Mouse (Mus musculus) hindbrain, embryonic 11.5 days (tissue): ENCODE measurements around the gene Fblim1. TPM values are rescaled to one million over a fixed set of nuclear protein-coding genes. Genes with fewer than 3 reads are reported as not detected.

Experiments
- ATAC-seq: fragments of 200-750 bp; cut with Nextera tagmentation; 2 replicates; pipeline ENCODE4 v1.8.0; 2017; ENCODE audit warnings: mild to moderate bottlenecking, moderate TSS enrichment, moderate library complexity; ENCODE audit not compliant: low FRiP score
- DNase-seq: peaks from one replicate; pipeline ENCODE4 v3.0.0-alpha.2; 2015; ENCODE audit warnings: low spot score
- H3K27ac ChIP-seq: fragments of 300-500 bp; sonication (generic); 2 replicates; pipeline ENCODE4 v1.5.1; 2014; ENCODE audit warnings: mild to moderate bottlenecking, low read depth, low read length
- H3K27me3 ChIP-seq: fragments of 300-500 bp; sonication (generic); 2 replicates; pipeline ENCODE4 v1.6.1; 2014; ENCODE audit warnings: mild to moderate bottlenecking, low read length, moderate library complexity, mixed read lengths; ENCODE audit not compliant: control insufficient read depth, insufficient read depth
- H3K36me3 ChIP-seq: fragments of 300-500 bp; sonication (generic); 2 replicates; pipeline ENCODE4 v1.6.1; 2014; ENCODE audit warnings: mild to moderate bottlenecking, low read length, moderate library complexity, mixed read lengths; ENCODE audit not compliant: control insufficient read depth, insufficient read depth
- H3K4me1 ChIP-seq: fragments of 300-500 bp; sonication (generic); replicated peaks from 2 replicates; pipeline ENCODE4 v1.6.1; 2014; ENCODE audit warnings: low read length, mixed read lengths; ENCODE audit not compliant: control insufficient read depth, insufficient read depth
- H3K4me2 ChIP-seq: fragments of 300-500 bp; sonication (generic); replicated peaks from 2 replicates; pipeline ENCODE4 v1.6.1; 2014; ENCODE audit warnings: mild to moderate bottlenecking, low read depth, low read length
- H3K4me3 ChIP-seq: fragments of 300-500 bp; sonication (generic); 2 replicates; pipeline ENCODE4 v1.5.1; 2014; ENCODE audit warnings: low read depth, low read length
- H3K9ac ChIP-seq: fragments of 300-500 bp; sonication (generic); 2 replicates; pipeline ENCODE4 v1.6.1; 2014; ENCODE audit warnings: low read depth, low read length
- H3K9me3 ChIP-seq: fragments of 300-500 bp; sonication (generic); 2 replicates; pipeline ENCODE4 v1.6.1; 2016; ENCODE audit warnings: low read length; ENCODE audit not compliant: control insufficient read depth
- WGBS: fragments of 180-500 bp; shearing (Covaris S2); extraction: QIAGEN DNeasy Blood & Tissue Kit; methylation state at CpG from one replicate; pipeline ENCODE4 v1.1.7; 2014; 5-methylcytosine and 5-hydroxymethylcytosine counted together
- polyA plus RNA-seq: library from polyadenylated mRNA; unstranded; fragments of >200 nt; fragmentation: Nextera tagmentation; extraction: Ambion mirVana; gene quantifications from 2 replicates; pipeline ENCODE4 v1.2.1, GENCODE M21; 2014

Fblim1 gene
- polyA plus RNA-seq, 1 experiment from 2014 or later: 31.1 TPM

GRCm38 (mm10) chr4:141623037-141623436 lies 17.1 kb upstream of the Fblim1 start:
- no peaks in the 10 kb centered on the region for H3K9me3 ChIP-seq
- no peak overlapping the region for H3K4me3 ChIP-seq
- WGBS: 90% methylated on average over 11 of the region's 11 CpGs
- H3K36me3 ChIP-seq: peaks cover 4% of the 10 kb centered on the region; the same call in 1 of the 2 replicates
- H3K4me2 ChIP-seq: no peak overlapping the region
- no peak for ATAC-seq
- H3K27me3 ChIP-seq: no peaks in the 10 kb centered on the region
- no peak for DNase-seq
- H3K4me1 ChIP-seq: peaks cover 2% of the 10 kb centered on the region; the same call in 1 of the 2 replicates
- H3K27ac ChIP-seq: no peak overlapping the region
- H3K9ac ChIP-seq: no peak overlapping the region

- Histone ChIP-seq H3K4me1 (peaks cover 2% of the 10 kb centered on the region; the same call in 1 of the 2 replicates), H3K4me2 (no peak overlapping the region), H3K9me3 (no peaks in the 10 kb centered on the region), H3K4me3 (no peak overlapping the region), H3K36me3 (peaks cover 3% of the 10 kb centered on the region; the same call in 1 of the 2 replicates), H3K9ac (no peak overlapping the region), H3K27me3 (no peaks in the 10 kb centered on the region), H3K27ac (no peak overlapping the region)
- ATAC-seq (no peak), DNase-seq (no peak)
- WGBS: 79% methylated on average over 5 of the region's 5 CpGs
Measured at GRCm38 (mm10) chr4:141622580-141622979, 16.7 kb upstream of the Fblim1 start.

DNA sequence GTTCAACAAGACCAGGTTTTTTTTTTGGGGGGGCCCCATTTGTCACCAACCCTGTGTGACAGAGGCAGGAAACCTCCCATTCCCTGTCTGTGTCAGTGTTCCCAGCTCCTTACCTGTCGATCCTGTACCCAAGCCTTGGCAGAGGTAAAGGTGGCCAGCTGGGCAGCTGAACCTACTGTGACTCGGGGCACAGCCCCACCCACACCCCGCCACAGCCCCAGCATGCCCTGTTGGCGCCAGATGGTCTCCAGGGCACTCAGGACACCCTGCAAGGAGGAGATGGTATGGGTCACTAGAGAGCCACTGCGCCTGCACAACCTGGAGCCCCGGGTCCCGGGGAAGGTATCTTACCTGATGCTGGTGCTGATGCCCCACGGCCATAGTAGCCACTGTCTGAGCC lies 16.2 kb upstream of the Fblim1 start:
- Histone ChIP-seq H3K9me3 (no peaks in the 10 kb centered on the region), H3K4me2 (no peak overlapping the region), H3K36me3 (no peaks in the 10 kb centered on the region), H3K4me3 (no peak overlapping the region), H3K27me3 (no peaks in the 10 kb centered on the region), H3K4me1 (peaks cover 2% of the 10 kb centered on the region; the same call in 1 of the 2 replicates), H3K27ac (no peak overlapping the region), H3K9ac (no peak overlapping the region)
- ATAC-seq (no peak), DNase-seq (no peak)
- 83% methylated on average over 8 of the region's 8 CpGs for WGBS

- peaks cover 2% of the 10 kb centered on the region; the same call in 1 of the 2 replicates for H3K4me1 ChIP-seq
- DNase-seq: no peak
- 83% methylated on average over 8 of the region's 8 CpGs for WGBS
Measured at GRCm38 (mm10) chr4:141621297-141621696, 15.4 kb upstream of the Fblim1 start.

GRCm38 (mm10) chr4:141619299-141619883 lies 13.5 kb upstream of the Fblim1 start:
- no peak overlapping the region for H3K9ac ChIP-seq
- WGBS: 88% methylated on average over 9 of the region's 9 CpGs

More at GRCm38 (mm10) chr4:141621297-141621696, 15.4 kb upstream of the Fblim1 start:
- Histone ChIP-seq H3K36me3 (no peaks in the 10 kb centered on the region), H3K9ac (no peak overlapping the region), H3K9me3 (no peaks in the 10 kb centered on the region), H3K4me2 (no peak overlapping the region), H3K4me3 (no peak overlapping the region), H3K27me3 (no peaks in the 10 kb centered on the region), H3K27ac (no peak overlapping the region)
- ATAC-seq: no peak

DNA sequence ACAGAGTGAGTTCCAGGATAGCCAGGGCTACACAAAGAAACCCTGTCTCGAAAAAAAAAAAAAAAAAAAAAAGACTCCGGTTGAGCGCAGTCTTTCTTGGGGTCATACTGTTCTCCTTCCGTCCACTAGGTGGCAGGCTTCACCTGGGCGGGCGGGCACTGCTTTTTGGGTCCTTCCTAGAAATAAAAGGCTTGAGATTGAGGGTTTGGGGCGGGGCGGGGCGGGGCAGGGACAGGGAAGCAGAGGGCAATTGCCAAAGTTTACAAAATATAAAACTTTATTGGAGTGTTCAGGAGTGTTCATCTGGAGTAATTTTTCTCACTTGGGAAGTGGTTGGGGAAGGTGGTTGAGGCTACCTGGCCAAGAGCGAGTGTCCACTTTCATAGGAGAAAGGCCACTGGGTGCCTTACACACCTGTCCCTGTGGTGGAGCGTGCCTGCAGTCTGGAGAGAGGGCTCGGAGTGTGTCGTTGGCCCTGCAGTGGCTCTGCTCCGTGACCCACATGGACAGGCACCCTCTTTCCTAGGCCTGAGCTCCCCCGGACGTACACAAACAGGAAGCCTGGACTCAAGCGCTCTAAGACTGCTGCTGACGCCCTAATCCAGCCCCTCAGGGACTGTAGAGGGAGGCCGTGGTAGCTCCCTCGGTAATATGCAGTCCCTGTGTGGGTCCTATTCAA lies 12.8 kb upstream of the Fblim1 start, which contains the start of gene Tmem82:
Gene Tmem82 (minus strand): TSS at position 69 of the 679 bp plus-strand sequence.
- H3K4me1 ChIP-seq: peaks cover 2% of the 10 kb centered on the region; the same call in 1 of the 2 replicates
- 32% methylated on average over 19 of the region's 20 CpGs for WGBS
- no peak for ATAC-seq
- H3K9ac ChIP-seq: no peak within 1 kb of the TSS
- peak within 1 kb of the TSS; percentile 42 for H3K4me2 ChIP-seq
- H3K9me3 ChIP-seq: no peaks in the 10 kb centered on the region
- DNase-seq: peak; percentile 65
- no peaks in the 10 kb centered on the region for H3K27me3 ChIP-seq
- no peak within 1 kb of the TSS for H3K27ac ChIP-seq
- H3K4me3 ChIP-seq: peak within 1 kb of the TSS; percentile 13
- no peaks in the 10 kb centered on the region for H3K36me3 ChIP-seq

More at GRCm38 (mm10) chr4:141619299-141619883, 13.5 kb upstream of the Fblim1 start:
- Histone ChIP-seq H3K27me3 (no peaks in the 10 kb centered on the region), H3K27ac (no peak overlapping the region), H3K4me1 (peaks cover 2% of the 10 kb centered on the region; the same call in 1 of the 2 replicates), H3K36me3 (no peaks in the 10 kb centered on the region), H3K4me3 (no peak overlapping the region), H3K4me2 (no peak overlapping the region), H3K9me3 (no peaks in the 10 kb centered on the region)
- ATAC-seq (no peak), DNase-seq (no peak)

DNA sequence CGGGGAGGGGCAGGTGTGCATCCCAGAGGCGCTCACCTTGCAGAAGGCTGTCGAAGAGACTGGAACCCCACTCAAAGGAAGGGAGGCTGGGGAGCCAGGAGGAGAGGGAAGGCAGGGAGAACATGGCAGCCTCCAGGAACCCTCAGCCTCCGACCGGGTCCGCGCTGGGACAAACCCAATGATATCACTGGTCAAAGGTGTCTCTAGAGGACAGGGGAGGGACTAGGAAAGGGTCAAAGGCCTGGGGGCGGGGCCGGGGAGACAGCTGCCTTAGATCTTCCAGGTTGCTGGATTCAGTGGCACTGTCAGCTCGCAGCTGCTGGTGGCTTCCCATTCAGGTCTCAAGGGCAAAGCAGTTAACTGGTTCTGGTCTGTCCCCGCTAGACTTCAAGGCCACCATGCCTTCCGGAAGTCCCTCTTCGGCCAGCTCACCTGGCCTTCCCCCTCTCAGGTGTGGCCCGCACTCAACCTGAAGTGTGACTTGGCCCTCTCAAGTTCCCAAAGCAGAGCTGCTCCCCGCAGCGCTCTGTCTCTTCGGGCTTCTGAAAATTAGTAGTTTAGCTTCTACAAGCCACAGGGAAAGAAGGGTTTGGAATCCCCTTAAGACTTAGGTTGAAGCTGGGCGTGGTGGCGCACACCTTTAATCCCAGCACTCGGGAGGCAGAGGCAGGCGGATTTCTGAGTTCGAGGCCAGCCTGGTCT lies 12.1 kb upstream of the Fblim1 start:
- H3K9ac ChIP-seq: no peak overlapping the region
- H3K27me3 ChIP-seq: no peaks in the 10 kb centered on the region
- no peaks in the 10 kb centered on the region for H3K36me3 ChIP-seq
- 11% methylated on average over 21 of the region's 22 CpGs for WGBS
- no peaks in the 10 kb centered on the region for H3K4me1 ChIP-seq
- peak overlapping the region; percentile 42 for H3K4me2 ChIP-seq
- H3K4me3 ChIP-seq: peak overlapping the region; percentile 13
- peak; percentile 51 for DNase-seq
- peak; percentile 20; the same call in 1 of the 2 replicates for ATAC-seq
- H3K27ac ChIP-seq: no peak overlapping the region
- no peaks in the 10 kb centered on the region for H3K9me3 ChIP-seq

- Histone ChIP-seq H3K4me1 (no peaks in the 10 kb centered on the region), H3K36me3 (no peaks in the 10 kb centered on the region), H3K4me3 (peak overlapping the region; percentile 13), H3K9ac (no peak overlapping the region), H3K9me3 (no peaks in the 10 kb centered on the region), H3K4me2 (peak overlapping the region; percentile 42), H3K27me3 (no peaks in the 10 kb centered on the region), H3K27ac (no peak overlapping the region)
- ATAC-seq (peak; percentile 44; the same call in 1 of the 2 replicates), DNase-seq (peak; percentile 73)
- WGBS: 4% methylated on average over 20 of the region's 20 CpGs
Measured at GRCm38 (mm10) chr4:141617299-141617698, 11.4 kb upstream of the Fblim1 start.
